Mouse (Mus musculus) heart, adult 18-20 months (tissue): ENCODE results near the gene Pex10. TPM values are rescaled to one million over a fixed set of nuclear protein-coding genes. Genes with fewer than 3 reads are reported as not detected.
"Not testable (repeated sequence)": the region's sequence is repeated elsewhere in the genome, so short reads cannot be mapped to it uniquely, and the experiment has no call there.

Experiments
- DNase-seq, 2 experiments: peaks; one replicate each; pipeline ENCODE4 v3.0.0; 2021 to 2022; ENCODE audit warnings: mixed read lengths in 1 of 2
- total RNA-seq, 2 experiments: library from RNA; stranded (reverse); gene quantifications; 2 replicates each; pipeline ENCODE4 v1.2.3; 2021

Pex10 gene
- total RNA-seq, 2 experiments from 2014 or later, result 20.7 to 22.0 TPM

- DNase-seq, result no peak
These were observed 2.3 kb upstream of the Pex10 start for GRCm38 (mm10) chr4:155064474-155064873.

GRCm38 (mm10) chr4:155065970-155066833 lies 614 bp upstream of the Pex10 start:
- peak; percentile 88 to 94 for DNase-seq

- no peak for DNase-seq
These were observed 1.6 kb downstream of the Pex10 start for GRCm38 (mm10) chr4:155068357-155068972.

- DNase-seq, result no peak
These were observed 2.4 kb downstream of the Pex10 start for GRCm38 (mm10) chr4:155069191-155069590.

GRCm38 (mm10) chr4:155070199-155070598 lies 3.4 kb downstream of the Pex10 start:
- DNase-seq, result no peak

- DNase-seq, result peak in 1 of 2 experiments; percentile 45
These were observed 4.1 kb downstream of the Pex10 start for GRCm38 (mm10) chr4:155070921-155071320.

GRCm38 (mm10) chr4:155074418-155074817 lies 7.6 kb downstream of the Pex10 start:
- DNase-seq, result no peak

GRCm38 (mm10) chr4:155075137-155075536 lies 8.3 kb downstream of the Pex10 start:
- no peak for DNase-seq

- no peak for DNase-seq
These were observed 9.0 kb downstream of the Pex10 start for GRCm38 (mm10) chr4:155075813-155076212.

GRCm38 (mm10) chr4:155076677-155077076 lies 9.9 kb downstream of the Pex10 start:
- DNase-seq, result no peak

GRCm38 (mm10) chr4:155078808-155079207 lies 12.0 kb downstream of the Pex10 start:
- DNase-seq, result not testable (repeated sequence)

GRCm38 (mm10) chr4:155079666-155080065 lies 12.8 kb downstream of the Pex10 start:
- no peak for DNase-seq

GRCm38 (mm10) chr4:155083553-155083952 lies 16.7 kb downstream of the Pex10 start:
- no peak for DNase-seq

- DNase-seq, result no peak
These were observed 17.5 kb downstream of the Pex10 start for GRCm38 (mm10) chr4:155084351-155084750.

- no peak for DNase-seq
These were observed 18.6 kb downstream of the Pex10 start for GRCm38 (mm10) chr4:155085206-155086107.

GRCm38 (mm10) chr4:155086108-155087024 lies 19.6 kb downstream of the Pex10 start, which contains the start of the genes Rer1 and Morn1:
Gene Rer1, minus strand, starts transcription at chr4:155086382.
Gene Morn1, plus strand, starts transcription at chr4:155086577.
- peak; percentile 100 for DNase-seq

- no peak for DNase-seq
These were observed 22.4 kb downstream of the Pex10 start for GRCm38 (mm10) chr4:155089241-155089640.

GRCm38 (mm10) chr4:155090147-155090546 lies 23.3 kb downstream of the Pex10 start:
- DNase-seq, result no peak

- no peak for DNase-seq
These were observed 24.1 kb downstream of the Pex10 start for GRCm38 (mm10) chr4:155090688-155091449.

- no peak for DNase-seq
These were observed 26.1 kb downstream of the Pex10 start for GRCm38 (mm10) chr4:155092718-155093430.
